ENCODE assay signal across 19 mouse cellular contexts in genomic region chr5:102450897-102451296, GRCm38 (mm10).
"Had no signal": no experiment of that assay in that cellular context is flagged by ENCODE, and none has a peak within 500 bp of the region (broad histone marks: within the 10 kb centered on the region; RNA-seq: fewer than 3 reads in every experiment).

No protein-coding gene starts in this region.

- H3K36me3 ChIP-seq: kidney, embryonic 15.5 days; limb, embryonic 12.5 days; limb, embryonic 15.5 days; midbrain, embryonic 13.5 days; neural tube, embryonic 13.5 days had no signal

- H3K27ac ChIP-seq: kidney, embryonic 15.5 days; limb, embryonic 12.5 days; limb, embryonic 15.5 days; liver, embryonic 14.5 days; midbrain, embryonic 13.5 days; neural tube, embryonic 13.5 days; stomach, postnatal 0 days had no signal

- H3K27me3 ChIP-seq: kidney, embryonic 15.5 days; limb, embryonic 12.5 days; limb, embryonic 15.5 days; midbrain, embryonic 13.5 days; neural tube, embryonic 13.5 days had no signal

- H3K4me3 ChIP-seq: kidney, embryonic 15.5 days; limb, embryonic 12.5 days; limb, embryonic 15.5 days; midbrain, embryonic 13.5 days; myocyte; neural tube, embryonic 13.5 days had no signal

- H3K4me1 ChIP-seq: kidney, embryonic 15.5 days; limb, embryonic 15.5 days; midbrain, embryonic 13.5 days; neural tube, embryonic 13.5 days had no signal

- DNase-seq: kidney, adult 11 months; kidney, adult 8-10 months; kidney, postnatal 10 days; kidney, postnatal 36 days; left cerebral cortex, postnatal 4 days; liver, postnatal 0 days; lung, embryonic 14.5 days; retina, postnatal 1 day; right cerebral cortex, postnatal 25 days; spleen, adult 18-20 months; thymus, postnatal 25 days had no signal
